Mouse (Mus musculus) hindbrain, embryonic 10.5 days (tissue): ENCODE measurements around the gene Mob3a. TPM values are rescaled to one million over a fixed set of nuclear protein-coding genes. Genes with fewer than 3 reads are reported as not detected.

ENCODE experiments used
- DNase-seq: peaks from one replicate; pipeline ENCODE4 v3.0.0-alpha.2; 2017; ENCODE audit warnings: low spot score
- H3K27ac ChIP-seq: fragments of 300-500 bp; sonication (generic); 2 replicates; pipeline ENCODE4 v1.5.1; 2016; ENCODE audit warnings: mild to moderate bottlenecking, moderate library complexity
- H3K27me3 ChIP-seq: fragments of 300-500 bp; sonication (generic); 2 replicates; pipeline ENCODE4 v1.6.1; 2016; ENCODE audit warnings: mild to moderate bottlenecking; ENCODE audit not compliant: poor library complexity, insufficient read depth, severe bottlenecking
- H3K36me3 ChIP-seq: fragments of 300-500 bp; sonication (generic); 2 replicates; pipeline ENCODE4 v1.6.1; 2016; ENCODE audit warnings: mild to moderate bottlenecking, moderate library complexity
- H3K4me1 ChIP-seq: fragments of 300-500 bp; sonication (generic); replicated peaks from 2 replicates; pipeline ENCODE4 v1.6.1; 2016; ENCODE audit warnings: mild to moderate bottlenecking
- H3K4me3 ChIP-seq: fragments of 300-500 bp; sonication (generic); 2 replicates; pipeline ENCODE4 v1.5.1; 2016; ENCODE audit warnings: mild to moderate bottlenecking, moderate library complexity
- H3K9me3 ChIP-seq: fragments of 300-500 bp; sonication (generic); 2 replicates; pipeline ENCODE4 v1.6.1; 2016; ENCODE audit warnings: mild to moderate bottlenecking, moderate library complexity
- WGBS: fragments of 180-500 bp; shearing (Covaris S2); methylation state at CpG from one replicate; pipeline ENCODE4 v1.1.7; 2016; 5-methylcytosine and 5-hydroxymethylcytosine counted together
- polyA plus RNA-seq: library from polyadenylated mRNA; unstranded; fragments of >200 nt; fragmentation: Nextera tagmentation; extraction: Ambion mirVana; gene quantifications from 2 replicates; pipeline ENCODE4 v1.2.1, GENCODE M21; 2016

Mob3a gene
- polyA plus RNA-seq, 1 experiment from 2014 or later: 77.2 TPM

DNA sequence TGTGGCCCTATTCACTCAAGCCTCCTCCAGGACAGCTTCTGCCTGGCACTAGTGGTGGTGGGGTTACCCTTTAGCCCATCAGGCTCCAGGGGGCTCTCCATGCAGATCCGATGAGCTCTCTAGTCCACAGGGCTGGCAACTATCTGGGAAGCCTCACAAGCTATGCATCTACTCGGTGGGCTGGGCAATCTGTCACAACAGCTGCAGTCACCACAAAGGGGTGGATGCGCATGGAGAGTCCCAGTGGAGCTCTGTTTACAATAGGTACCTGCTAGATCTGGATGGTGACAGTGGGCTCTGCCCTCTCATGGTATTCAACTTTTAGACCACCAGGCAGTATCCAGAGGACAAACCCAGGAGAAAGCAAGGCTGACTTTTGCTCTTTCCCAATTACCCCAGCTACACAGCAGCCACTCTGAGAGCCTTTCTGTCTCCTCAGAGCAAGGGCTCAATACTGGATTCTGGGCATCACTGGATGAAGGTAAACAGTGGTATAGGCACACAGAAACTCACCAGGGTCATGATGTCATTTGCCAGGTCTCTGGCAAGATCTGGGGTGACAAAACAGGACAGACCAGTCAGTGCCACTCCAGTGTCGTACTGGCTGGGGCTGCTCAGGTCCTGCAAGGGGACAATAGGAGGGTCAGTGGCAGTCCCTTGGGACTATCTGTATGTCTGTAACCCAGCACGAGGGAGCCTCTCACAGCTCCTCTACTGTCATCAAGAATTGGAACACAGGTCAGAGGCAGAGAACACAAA is 25.8 kb upstream of the Mob3a start:
- H3K27ac ChIP-seq: no peak overlapping the region
- H3K4me1 ChIP-seq: no peaks in the 10 kb centered on the region
- DNase-seq: no peak
- H3K4me3 ChIP-seq: no peak overlapping the region
- peaks cover 100% of the 10 kb centered on the region for H3K36me3 ChIP-seq
- 88% methylated on average over 5 of the region's 5 CpGs for WGBS
- no peaks in the 10 kb centered on the region for H3K27me3 ChIP-seq
- no peaks in the 10 kb centered on the region for H3K9me3 ChIP-seq

GRCm38 (mm10) chr10:80717281-80717680 is 15.5 kb upstream of the Mob3a start:
- Histone ChIP-seq H3K27me3 (no peaks in the 10 kb centered on the region), H3K4me1 (no peaks in the 10 kb centered on the region), H3K9me3 (no peaks in the 10 kb centered on the region; the same call in 1 of the 2 replicates), H3K4me3 (no peak overlapping the region), H3K27ac (no peak overlapping the region), H3K36me3 (peaks cover 100% of the 10 kb centered on the region)
- no peak for DNase-seq
- WGBS: 81% methylated on average over 1 of the region's 1 CpGs

- Histone ChIP-seq H3K27me3 (no peaks in the 10 kb centered on the region), H3K9me3 (no peaks in the 10 kb centered on the region; the same call in 1 of the 2 replicates), H3K27ac (no peak overlapping the region), H3K36me3 (peaks cover 100% of the 10 kb centered on the region), H3K4me3 (no peak overlapping the region), H3K4me1 (no peaks in the 10 kb centered on the region)
- DNase-seq: no peak
- WGBS: 90% methylated on average over 3 of the region's 3 CpGs
Observed at GRCm38 (mm10) chr10:80710834-80711233, 9.1 kb upstream of the Mob3a start.

GRCm38 (mm10) chr10:80705479-80705878 is 3.7 kb upstream of the Mob3a start:
- 79% methylated on average over 3 of the region's 3 CpGs for WGBS

GRCm38 (mm10) chr10:80705033-80705432 is 3.3 kb upstream of the Mob3a start:
- Histone ChIP-seq H3K27ac (no peak overlapping the region), H3K9me3 (no peaks in the 10 kb centered on the region), H3K4me3 (no peak overlapping the region), H3K4me1 (peaks cover 42% of the 10 kb centered on the region), H3K27me3 (no peaks in the 10 kb centered on the region), H3K36me3 (peaks cover 52% of the 10 kb centered on the region)
- no peak for DNase-seq
- 70% methylated on average over 3 of the region's 3 CpGs for WGBS

More at GRCm38 (mm10) chr10:80705479-80705878, 3.7 kb upstream of the Mob3a start:
- Histone ChIP-seq H3K27me3 (no peaks in the 10 kb centered on the region), H3K9me3 (no peaks in the 10 kb centered on the region), H3K4me1 (peaks cover 38% of the 10 kb centered on the region), H3K27ac (no peak overlapping the region), H3K4me3 (no peak overlapping the region), H3K36me3 (peaks cover 56% of the 10 kb centered on the region)
- DNase-seq: no peak

DNA sequence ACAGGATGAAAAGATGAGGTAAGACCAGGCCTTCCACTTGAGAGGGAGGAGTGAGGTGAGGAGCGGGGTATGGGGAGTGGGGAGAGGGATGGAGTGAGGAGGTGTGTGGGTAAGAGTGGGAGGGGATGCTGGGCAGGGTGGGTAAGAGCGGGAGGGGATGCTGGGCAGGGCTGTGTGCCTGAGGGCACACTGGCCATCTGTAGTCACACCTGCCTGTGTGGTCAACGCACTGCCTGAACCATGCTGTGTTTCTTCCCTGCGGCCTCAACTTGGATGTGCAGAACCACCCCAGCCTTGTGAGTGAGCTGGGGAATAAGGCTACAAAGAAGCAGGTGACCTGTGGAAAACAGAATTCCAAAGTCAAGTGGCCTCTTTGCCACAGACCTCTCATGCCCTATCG is 2.6 kb upstream of the Mob3a start:
- Histone ChIP-seq H3K4me1 (peaks cover 46% of the 10 kb centered on the region), H3K9me3 (no peaks in the 10 kb centered on the region), H3K36me3 (peaks cover 45% of the 10 kb centered on the region), H3K27ac (no peak overlapping the region), H3K27me3 (no peaks in the 10 kb centered on the region), H3K4me3 (no peak overlapping the region)
- WGBS: 87% methylated on average over 5 of the region's 5 CpGs
- DNase-seq: no peak

DNA sequence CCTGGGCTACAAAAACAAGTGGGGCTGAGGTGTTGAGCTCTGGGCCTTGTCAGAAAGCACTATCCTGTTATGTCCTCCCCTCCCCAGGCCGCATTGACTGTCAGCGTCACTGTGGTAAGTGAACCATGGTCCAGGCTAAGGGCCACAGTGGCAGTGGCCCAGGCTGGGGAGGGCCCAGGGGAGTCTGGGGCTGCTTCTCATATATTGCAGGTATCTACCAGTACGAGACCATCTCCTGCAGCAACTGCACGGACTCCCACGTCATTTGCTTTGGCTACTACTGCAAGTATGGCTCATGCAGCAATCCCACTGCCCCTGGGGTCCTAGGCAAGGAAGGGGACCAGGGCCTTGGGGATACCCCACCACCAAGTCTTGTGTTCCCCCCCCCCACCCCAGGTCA is 1.9 kb upstream of the Mob3a start:
- no peaks in the 10 kb centered on the region for H3K27me3 ChIP-seq
- H3K4me1 ChIP-seq: peaks cover 50% of the 10 kb centered on the region
- H3K4me3 ChIP-seq: peak overlapping the region; percentile 73
- H3K36me3 ChIP-seq: peaks cover 38% of the 10 kb centered on the region
- DNase-seq: no peak
- 83% methylated on average over 5 of the region's 5 CpGs for WGBS
- H3K27ac ChIP-seq: no peak overlapping the region
- H3K9me3 ChIP-seq: no peaks in the 10 kb centered on the region

- H3K9me3 ChIP-seq: no peaks in the 10 kb centered on the region
- 2% methylated on average over 47 of the region's 47 CpGs for WGBS
- no peaks in the 10 kb centered on the region for H3K27me3 ChIP-seq
- H3K27ac ChIP-seq: peak overlapping the region; percentile 88
- H3K36me3 ChIP-seq: peaks cover 37% of the 10 kb centered on the region
- DNase-seq: peak; percentile 94
- H3K4me3 ChIP-seq: peak overlapping the region; percentile 73
- peaks cover 57% of the 10 kb centered on the region for H3K4me1 ChIP-seq
Observed at GRCm38 (mm10) chr10:80702536-80703390, 986 bp upstream of the Mob3a start.

GRCm38 (mm10) chr10:80700732-80701131 is 1.0 kb downstream of the Mob3a start:
- H3K4me3 ChIP-seq: peak overlapping the region; percentile 73
- DNase-seq: no peak
- no peaks in the 10 kb centered on the region for H3K9me3 ChIP-seq
- H3K36me3 ChIP-seq: peaks cover 25% of the 10 kb centered on the region
- peak overlapping the region; percentile 88 for H3K27ac ChIP-seq
- H3K27me3 ChIP-seq: no peaks in the 10 kb centered on the region
- peaks cover 63% of the 10 kb centered on the region for H3K4me1 ChIP-seq
- WGBS: 46% methylated on average over 4 of the region's 4 CpGs

GRCm38 (mm10) chr10:80700038-80700504 is 1.7 kb downstream of the Mob3a start:
- H3K27ac ChIP-seq: no peak overlapping the region
- H3K4me1 ChIP-seq: peaks cover 68% of the 10 kb centered on the region
- no peak for DNase-seq
- peak overlapping the region; percentile 73 for H3K4me3 ChIP-seq
- peaks cover 21% of the 10 kb centered on the region for H3K36me3 ChIP-seq
- no peaks in the 10 kb centered on the region for H3K9me3 ChIP-seq
- 91% methylated on average over 7 of the region's 7 CpGs for WGBS
- H3K27me3 ChIP-seq: no peaks in the 10 kb centered on the region

DNA sequence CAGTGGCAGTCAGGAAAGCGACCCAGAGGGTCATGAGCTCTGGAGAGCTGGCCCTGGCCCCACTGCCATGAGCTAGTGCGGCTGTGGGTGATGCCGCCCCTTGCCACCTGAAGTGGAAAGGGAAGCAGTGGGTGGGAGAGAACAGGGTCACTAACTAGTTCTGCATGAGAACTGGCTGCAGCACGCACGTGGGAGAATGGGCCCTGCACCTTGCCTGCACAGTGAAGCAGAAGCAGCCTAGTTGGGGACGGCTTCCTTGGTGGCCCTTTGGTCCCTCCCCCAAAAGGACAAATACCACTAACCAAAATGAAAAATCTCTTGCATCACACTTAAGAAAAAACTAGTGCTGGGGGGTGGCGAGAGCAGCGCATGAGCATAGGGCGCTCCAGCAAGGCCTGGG is 3.2 kb downstream of the Mob3a start:
- H3K36me3 ChIP-seq: peaks cover 33% of the 10 kb centered on the region
- no peaks in the 10 kb centered on the region for H3K9me3 ChIP-seq
- 0 out of 2 replicates have a peak overlapping the region, but pooled peaks have one; percentile 10 for H3K4me3 ChIP-seq
- H3K27me3 ChIP-seq: no peaks in the 10 kb centered on the region
- peaks cover 63% of the 10 kb centered on the region for H3K4me1 ChIP-seq
- WGBS: 93% methylated on average over 9 of the region's 9 CpGs
- H3K27ac ChIP-seq: no peak overlapping the region
- no peak for DNase-seq

DNA sequence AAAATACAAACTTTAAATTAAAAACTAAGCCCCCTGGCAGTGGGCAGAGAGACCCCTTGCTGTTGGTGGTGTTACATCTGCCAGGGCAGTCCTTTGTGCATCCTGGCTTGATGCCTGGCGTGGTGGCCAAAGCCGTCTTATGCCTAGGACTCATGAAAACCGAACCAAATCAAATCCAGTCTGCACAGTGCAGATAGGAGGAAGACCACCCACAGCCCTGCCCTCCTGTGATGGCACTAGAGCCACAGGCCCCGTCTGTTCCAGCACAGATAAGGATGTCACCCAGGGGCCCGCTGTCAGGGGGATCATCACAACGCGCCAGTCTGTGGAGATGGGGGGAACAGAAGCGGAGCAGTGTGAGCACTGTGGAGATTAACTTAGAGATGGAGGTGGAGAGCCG is 4.0 kb downstream of the Mob3a start:
- DNase-seq: no peak
- WGBS: 88% methylated on average over 9 of the region's 9 CpGs
- Histone ChIP-seq H3K36me3 (peaks cover 41% of the 10 kb centered on the region), H3K27ac (peak overlapping the region; percentile 35), H3K4me3 (no peak overlapping the region), H3K4me1 (peaks cover 55% of the 10 kb centered on the region), H3K27me3 (no peaks in the 10 kb centered on the region), H3K9me3 (no peaks in the 10 kb centered on the region)

- Histone ChIP-seq H3K4me1 (peaks cover 50% of the 10 kb centered on the region), H3K27ac (no peak overlapping the region), H3K36me3 (peaks cover 43% of the 10 kb centered on the region), H3K4me3 (no peak overlapping the region), H3K9me3 (no peaks in the 10 kb centered on the region), H3K27me3 (no peaks in the 10 kb centered on the region)
- no peak for DNase-seq
- WGBS: 93% methylated on average over 8 of the region's 8 CpGs
Observed at GRCm38 (mm10) chr10:80697393-80697787, 4.4 kb downstream of the Mob3a start.
